Mouse (Mus musculus): Measurements from ENCODE around the gene T.

GRCm38 (mm10) chr17:8413656-8414055 lies 20.6 kb upstream of the T start:
- TF ChIP-seq EP300 (IDR thresholded peaks at IDR 0.05) (no peak), CTCF (IDR thresholded peaks at IDR 0.05) (no peak)
